Mouse (Mus musculus) megakaryocyte, embryonic 14.5 days (primary cell): Measurements from ENCODE around the gene Olfr32.

Experiments used
- FLI1 ChIP-seq: IDR thresholded peaks from 2 replicates; pipeline ENCODE4 v1.6.1; 2012; ENCODE audit warnings: low read length, inconsistent platforms, mixed read lengths
- GATA1 ChIP-seq: IDR thresholded peaks from 3 replicates; pipeline ENCODE4 v1.6.1; 2012; ENCODE audit warnings: mixed read lengths, low read length, inconsistent platforms, borderline replicate concordance

GRCm38 (mm10) chr2:90121312-90121711 lies 20.8 kb downstream of the Olfr32 start, which contains the start of gene Olfr1269:
- TF ChIP-seq FLI1 (no peak), GATA1 (no peak)
